Mouse (Mus musculus): ENCODE results near the gene Bgn. TPM values are rescaled to one million over a fixed set of nuclear protein-coding genes. Genes with fewer than 3 reads are reported as not detected.

Gene Bgn
- 13.7 TPM for polyA plus RNA-seq (2015; fragmentation: Illumina TruSeq; extraction: RNeasy Lipid Tissue Mini Kit (QIAGEN cat#74804); ENCODE audit: low read depth, low replicate concordance)

DNA sequence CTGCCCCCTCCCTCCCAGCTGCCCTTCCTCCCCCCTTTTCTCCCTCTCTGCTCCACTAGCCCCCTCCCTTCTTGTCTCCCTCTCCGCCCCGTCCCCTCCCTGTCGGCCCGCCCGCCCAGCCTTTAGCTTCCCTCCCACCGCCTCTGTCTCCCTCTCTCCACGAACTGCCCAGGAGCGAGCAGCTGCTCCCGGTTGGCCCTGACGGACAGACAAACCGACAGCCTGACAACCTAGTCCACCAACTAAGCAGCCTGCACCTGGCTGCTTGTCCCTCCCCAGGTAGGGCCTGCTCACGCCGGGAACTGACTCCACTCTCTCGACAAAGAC is at the start of gene Bgn:
Gene Bgn (plus strand): TSS at position 119 of the 327 bp plus-strand sequence.

DNA sequence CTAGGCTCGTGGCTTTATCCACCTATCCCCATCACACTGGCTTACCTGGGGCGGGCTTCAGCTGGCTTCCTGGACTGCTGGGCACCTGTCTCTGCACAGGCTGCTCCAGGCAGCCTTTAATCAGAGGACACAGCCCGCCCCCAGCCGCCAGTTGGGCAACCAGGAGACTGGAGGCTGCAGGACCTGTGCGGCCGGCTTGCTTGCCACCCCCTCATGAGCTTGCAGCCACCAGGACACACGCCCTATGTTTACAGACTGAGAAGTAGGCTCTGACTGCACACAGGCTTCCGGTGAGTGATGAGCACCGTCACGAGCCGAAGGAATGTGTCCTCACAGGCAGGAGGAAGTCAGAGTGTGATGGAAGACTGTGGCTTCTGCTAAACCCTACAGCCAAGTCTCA is 48.1 kb upstream of the Bgn start, which contains the start of gene Trex2:
Gene Trex2 (minus strand): TSS at position 93 of the 400 bp plus-strand sequence.

DNA sequence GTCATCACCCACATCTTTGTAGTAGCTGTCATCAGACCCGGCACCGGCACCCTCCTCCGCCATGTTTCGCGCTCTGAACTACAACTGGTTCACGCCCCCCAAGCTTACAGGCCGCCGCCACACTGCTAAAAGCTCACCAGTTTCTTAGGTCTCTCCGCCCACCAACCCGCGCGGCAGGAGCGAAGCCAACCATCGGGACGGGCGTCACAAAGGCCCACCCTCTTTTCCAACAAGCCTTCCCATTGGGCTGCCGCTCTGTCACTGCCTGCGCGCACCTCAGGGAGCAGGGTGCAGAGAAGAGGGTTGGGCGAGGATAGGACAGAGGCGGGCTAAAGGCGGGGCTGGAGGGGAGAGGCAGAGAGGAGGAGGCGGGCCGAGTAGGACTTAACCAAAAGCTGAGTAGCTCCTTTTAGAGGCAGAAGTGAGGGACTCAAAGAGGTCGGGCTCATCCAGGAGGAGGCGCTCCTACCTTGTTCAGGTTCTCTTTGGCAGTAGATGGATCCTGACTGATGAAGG is 24.5 kb upstream of the Bgn start, which contains the start of gene Haus7:
Gene Haus7 (minus strand): TSS at position 168 of the 516 bp plus-strand sequence.

Other genes with a start within 250 kb of the Bgn start
- gene Xlr4c, start 240.5 kb upstream of the Bgn start, polyA plus RNA-seq (2015; fragmentation: Illumina TruSeq; extraction: RNeasy Lipid Tissue Mini Kit (QIAGEN cat#74804); ENCODE audit: low read depth, low replicate concordance), result not detected
- gene Xlr3c, start 218.2 kb upstream of the Bgn start, polyA plus RNA-seq (2015; fragmentation: Illumina TruSeq; extraction: RNeasy Lipid Tissue Mini Kit (QIAGEN cat#74804); ENCODE audit: low read depth, low replicate concordance), result not detected
- not detected for gene Xlr5a, start 190.6 kb upstream of the Bgn start, polyA plus RNA-seq (2015; fragmentation: Illumina TruSeq; extraction: RNeasy Lipid Tissue Mini Kit (QIAGEN cat#74804); ENCODE audit: low read depth, low replicate concordance)
- gene Xlr5c, start 190.6 kb upstream of the Bgn start, polyA plus RNA-seq (2015; fragmentation: Illumina TruSeq; extraction: RNeasy Lipid Tissue Mini Kit (QIAGEN cat#74804); ENCODE audit: low read depth, low replicate concordance), result not detected
- not detected for gene Gm45015, start 146.8 kb upstream of the Bgn start, polyA plus RNA-seq (2015; fragmentation: Illumina TruSeq; extraction: RNeasy Lipid Tissue Mini Kit (QIAGEN cat#74804); ENCODE audit: low read depth, low replicate concordance)
- gene Zfp275, start 141.0 kb upstream of the Bgn start, polyA plus RNA-seq (2015; fragmentation: Illumina TruSeq; extraction: RNeasy Lipid Tissue Mini Kit (QIAGEN cat#74804); ENCODE audit: low read depth, low replicate concordance), result 13.9 TPM
- 0.19 TPM for gene Gm18336, start 84.9 kb upstream of the Bgn start, polyA plus RNA-seq (2015; fragmentation: Illumina TruSeq; extraction: RNeasy Lipid Tissue Mini Kit (QIAGEN cat#74804); ENCODE audit: low read depth, low replicate concordance)
- 2.3 TPM for gene Zfp92, start 72.5 kb upstream of the Bgn start, polyA plus RNA-seq (2015; fragmentation: Illumina TruSeq; extraction: RNeasy Lipid Tissue Mini Kit (QIAGEN cat#74804); ENCODE audit: low read depth, low replicate concordance)
- gene Trex2, start 48.3 kb upstream of the Bgn start, polyA plus RNA-seq (2015; fragmentation: Illumina TruSeq; extraction: RNeasy Lipid Tissue Mini Kit (QIAGEN cat#74804); ENCODE audit: low read depth, low replicate concordance), result not detected
- 12.0 TPM for gene Haus7, start 24.6 kb upstream of the Bgn start, polyA plus RNA-seq (2015; fragmentation: Illumina TruSeq; extraction: RNeasy Lipid Tissue Mini Kit (QIAGEN cat#74804); ENCODE audit: low read depth, low replicate concordance)
- gene Atp2b3, start 19.5 kb downstream of the Bgn start, polyA plus RNA-seq (2015; fragmentation: Illumina TruSeq; extraction: RNeasy Lipid Tissue Mini Kit (QIAGEN cat#74804); ENCODE audit: low read depth, low replicate concordance), result 55.4 TPM
- 0.68 TPM for gene Dusp9, start 155.8 kb downstream of the Bgn start, polyA plus RNA-seq (2015; fragmentation: Illumina TruSeq; extraction: RNeasy Lipid Tissue Mini Kit (QIAGEN cat#74804); ENCODE audit: low read depth, low replicate concordance)
- 115 TPM for gene Pnck, start 176.5 kb downstream of the Bgn start, polyA plus RNA-seq (2015; fragmentation: Illumina TruSeq; extraction: RNeasy Lipid Tissue Mini Kit (QIAGEN cat#74804); ENCODE audit: low read depth, low replicate concordance)
- gene Slc6a8, start 189.5 kb downstream of the Bgn start, polyA plus RNA-seq (2015; fragmentation: Illumina TruSeq; extraction: RNeasy Lipid Tissue Mini Kit (QIAGEN cat#74804); ENCODE audit: low read depth, low replicate concordance), result 75.3 TPM
- 138 TPM for gene Bcap31, start 232.6 kb downstream of the Bgn start, polyA plus RNA-seq (2015; fragmentation: Illumina TruSeq; extraction: RNeasy Lipid Tissue Mini Kit (QIAGEN cat#74804); ENCODE audit: low read depth, low replicate concordance)
- 9.2 TPM for gene Abcd1, start 233.0 kb downstream of the Bgn start, polyA plus RNA-seq (2015; fragmentation: Illumina TruSeq; extraction: RNeasy Lipid Tissue Mini Kit (QIAGEN cat#74804); ENCODE audit: low read depth, low replicate concordance)